Mouse (Mus musculus): ENCODE results near the gene Pnpt1.

Pnpt1 gene

DNA sequence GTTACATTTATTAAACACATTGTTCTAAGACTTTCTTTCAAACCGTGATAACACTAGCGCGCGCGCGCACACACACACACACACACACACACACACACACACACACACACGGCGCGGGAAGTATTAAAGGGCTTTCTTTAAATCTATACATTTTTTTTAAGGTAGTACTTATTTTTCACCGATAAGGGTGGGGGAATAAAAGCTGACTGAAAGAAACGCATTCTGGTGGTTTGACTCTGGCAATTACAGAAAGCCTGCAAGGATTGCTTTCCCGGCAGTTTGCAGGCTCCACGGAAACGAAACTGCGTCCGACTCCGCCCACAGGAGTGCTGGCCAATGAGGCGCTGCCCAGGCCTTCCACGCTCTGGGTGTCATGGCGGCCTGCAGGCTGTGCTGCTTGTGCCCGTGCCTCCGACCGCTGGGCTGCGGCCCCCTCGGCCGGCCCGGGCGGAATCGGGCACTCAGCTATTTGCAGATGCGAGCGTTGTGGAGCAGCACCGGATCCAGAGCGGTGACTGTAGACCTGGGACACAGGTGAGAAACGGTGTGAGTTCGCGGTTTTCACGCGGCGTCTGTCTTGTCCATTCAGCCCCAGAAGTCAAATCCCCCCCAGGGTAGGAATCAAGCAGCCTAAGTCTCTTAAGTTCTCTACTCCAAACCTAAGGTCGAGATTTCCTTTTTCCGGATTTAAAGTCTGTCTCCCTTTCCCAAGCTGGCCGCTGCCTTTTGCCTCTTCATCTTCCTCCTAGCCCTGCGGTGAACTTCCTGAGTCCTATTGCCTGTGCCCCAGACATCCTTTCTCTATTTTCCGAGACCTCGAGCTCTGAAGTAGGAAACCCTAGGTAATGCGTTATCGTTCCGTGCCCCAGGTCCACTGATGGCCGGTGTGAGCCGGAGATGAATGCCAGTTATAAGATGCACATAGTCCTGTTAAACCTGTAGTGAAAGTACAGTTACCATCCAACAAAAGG is at the start of gene Pnpt1:
Gene Pnpt1, plus strand, starts transcription at position 360 of the 971 bp plus-strand sequence.
- peak; percentile 87 for DNase-seq (ENCODE audit: extremely low read depth, low read depth)

DNA sequence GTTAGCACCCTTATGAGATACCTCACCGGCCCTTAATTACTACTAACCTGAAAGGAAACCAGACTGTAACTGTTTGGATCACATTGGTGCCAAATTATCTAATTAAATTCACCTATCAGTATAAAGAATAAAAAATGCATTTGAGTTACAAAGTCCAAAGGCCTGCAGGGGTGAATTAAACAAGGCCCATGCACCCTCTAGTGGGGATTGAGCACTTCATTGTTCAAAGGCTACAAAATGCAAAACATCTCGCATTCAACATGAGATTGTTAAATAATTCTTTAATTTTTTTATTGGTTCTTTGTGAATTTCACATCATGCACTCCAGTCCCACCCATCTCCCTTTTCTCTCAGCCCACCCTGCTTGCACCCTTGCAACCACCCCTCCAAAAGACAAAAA is 38.1 kb upstream of the Pnpt1 start:
- no peak for DNase-seq (ENCODE audit: extremely low read depth, low read depth)

DNA sequence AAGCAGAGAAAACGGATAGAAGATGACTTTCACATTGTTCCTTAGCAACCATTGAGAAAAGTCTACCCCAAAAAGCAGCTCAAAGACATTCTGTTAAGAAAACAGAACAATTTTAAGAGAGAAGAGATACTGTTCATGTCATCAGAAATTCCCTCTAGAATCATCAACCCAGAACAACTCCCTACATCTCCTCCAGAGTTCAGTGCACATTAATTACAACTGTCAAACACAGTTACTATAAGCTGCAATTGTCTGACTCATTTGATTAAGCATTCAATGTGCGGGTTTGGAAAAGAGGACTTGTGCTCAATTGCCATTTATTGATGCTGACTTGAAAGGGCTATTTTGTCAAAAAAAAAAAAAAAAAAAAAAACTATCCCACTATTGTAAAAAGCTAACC is 31.6 kb upstream of the Pnpt1 start:
- DNase-seq (ENCODE audit: extremely low read depth, low read depth) = no peak

DNA sequence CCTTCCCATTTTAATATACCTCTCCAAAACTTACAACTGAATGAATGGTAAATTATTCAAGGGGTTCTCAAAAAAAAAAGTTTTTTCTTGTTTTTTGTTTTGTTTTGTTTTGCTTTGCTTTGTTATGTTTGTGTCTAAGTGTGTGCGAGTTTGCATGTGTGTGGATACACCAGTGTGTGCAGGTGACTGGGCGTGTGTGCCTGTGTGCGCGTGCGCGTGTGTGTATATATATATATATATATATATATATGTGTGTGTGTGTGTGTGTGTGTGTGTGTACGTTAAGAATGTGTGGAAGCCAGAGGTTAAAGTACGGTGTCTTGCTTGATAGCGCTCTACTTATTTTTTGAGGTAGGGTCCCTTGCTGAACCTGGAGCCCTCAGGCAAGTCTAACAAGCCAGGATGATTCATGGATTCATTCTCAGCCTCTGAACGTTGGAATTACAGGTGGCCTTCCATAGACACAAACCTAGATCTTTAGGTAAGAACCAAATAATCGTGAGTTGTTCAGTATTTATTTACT is 621 bp upstream of the Pnpt1 start:
- DNase-seq (ENCODE audit: extremely low read depth, low read depth) = peak; percentile 52

DNA sequence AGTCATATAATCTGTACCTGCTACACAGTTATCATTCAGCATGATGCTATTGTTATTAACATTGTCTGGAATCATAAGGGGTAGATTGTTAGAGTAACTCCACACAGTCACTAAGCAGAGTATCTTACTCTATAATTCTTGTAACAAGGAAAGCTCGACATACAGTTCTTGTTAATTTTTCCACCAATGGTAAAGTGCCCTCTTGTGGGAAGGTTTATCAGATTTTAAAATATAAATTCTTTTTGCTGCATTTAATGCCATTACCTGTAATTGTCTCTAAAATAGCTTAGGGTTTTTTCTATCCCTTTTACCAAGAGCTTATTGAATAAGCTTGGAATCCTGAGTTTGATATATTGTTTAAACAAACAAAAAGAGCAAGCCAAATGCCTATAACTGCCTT is 10.1 kb downstream of the Pnpt1 start:
- no peak for DNase-seq (ENCODE audit: extremely low read depth, low read depth)

DNA sequence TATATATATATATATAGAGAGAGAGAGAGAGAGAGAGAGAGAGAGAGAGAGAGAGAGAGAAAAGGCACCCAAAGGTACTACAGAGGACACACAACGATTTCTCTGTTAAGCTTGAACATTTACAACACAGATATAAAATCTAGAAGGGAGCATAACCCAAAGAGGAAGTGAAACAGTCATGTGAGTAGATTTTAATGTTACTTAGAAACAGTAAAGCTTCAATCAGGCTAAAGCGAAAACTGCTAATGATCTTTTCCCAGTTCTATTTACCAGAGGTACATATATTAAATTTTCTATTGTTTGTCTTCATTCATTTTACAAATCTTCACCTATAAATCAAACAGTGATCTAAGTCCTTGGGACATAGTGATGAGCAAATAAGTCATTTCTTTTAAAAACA is 18.4 kb downstream of the Pnpt1 start:
- DNase-seq (ENCODE audit: extremely low read depth, low read depth) = no peak

DNA sequence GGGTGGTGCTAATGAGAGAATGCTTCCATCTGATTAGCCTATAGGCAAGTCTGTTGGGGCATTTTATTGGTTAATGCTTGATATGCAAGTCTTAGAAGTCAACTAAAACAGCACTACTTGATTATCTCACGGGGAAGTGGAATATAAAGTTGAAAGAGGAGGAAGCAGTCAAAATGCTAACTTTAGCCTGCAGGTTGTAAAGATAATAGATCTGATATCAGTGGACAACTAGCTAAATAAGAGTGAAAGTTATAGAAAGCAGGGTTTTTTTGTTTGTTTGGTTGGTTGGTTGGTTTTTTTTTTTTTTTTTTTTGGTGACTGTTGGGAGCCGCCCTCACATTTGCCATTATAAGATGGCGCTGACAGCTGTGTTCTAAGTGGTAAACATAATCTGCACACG is 33.0 kb downstream of the Pnpt1 start:
- DNase-seq (ENCODE audit: extremely low read depth, low read depth) = no peak

DNA sequence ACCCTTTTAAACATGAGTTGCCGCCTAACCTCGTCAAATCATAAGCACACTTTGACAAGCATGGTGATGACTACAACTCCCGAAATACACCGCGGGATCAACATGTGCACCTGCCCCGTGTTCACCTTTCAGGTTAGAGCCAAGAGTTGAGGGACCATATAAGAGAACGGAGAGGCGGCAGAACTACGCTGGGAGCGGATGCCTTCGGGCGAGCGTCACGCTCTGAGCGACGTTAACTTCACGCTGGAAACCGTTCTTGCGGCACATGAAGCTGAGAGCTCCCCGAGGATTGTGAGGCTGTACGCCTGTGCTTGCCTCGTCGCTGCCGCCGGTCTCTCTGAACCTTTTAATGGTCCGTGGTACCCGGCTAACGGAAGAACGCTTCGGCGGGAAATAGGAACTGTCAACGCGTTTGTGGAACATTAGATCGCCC is 41.4 kb downstream of the Pnpt1 start:
- DNase-seq (ENCODE audit: extremely low read depth, low read depth) = no peak

DNA sequence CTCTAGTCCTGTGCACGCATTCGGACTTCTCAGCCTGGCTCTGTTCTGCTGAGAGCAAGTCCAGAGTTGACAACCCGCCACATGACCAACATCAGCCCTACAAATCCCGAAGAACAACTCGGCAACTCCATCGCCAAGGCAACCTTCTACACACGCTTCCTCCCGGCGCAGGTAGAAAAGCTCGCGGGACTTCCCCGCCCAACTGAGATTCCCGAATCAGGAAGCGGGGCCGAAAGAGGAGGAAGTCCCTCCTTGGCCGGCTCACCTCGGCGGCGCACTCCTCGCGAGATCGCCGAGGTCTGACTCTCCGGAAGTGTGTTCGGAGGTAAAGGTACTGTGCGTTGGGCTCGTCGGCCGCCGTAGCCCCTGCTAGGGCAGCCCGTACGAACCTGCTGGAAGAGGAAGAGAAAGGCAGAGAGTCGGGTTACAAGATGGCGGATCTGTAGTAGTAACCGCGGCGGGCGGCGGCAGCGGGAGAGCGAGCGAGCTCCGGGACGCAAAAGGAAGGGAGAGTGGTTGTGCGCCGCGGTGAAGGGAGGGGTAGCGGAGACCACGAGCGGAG is 42.1 kb downstream of the Pnpt1 start, which contains the start of gene Ppp4r3b:
Gene Ppp4r3b, plus strand, starts transcription at position 328 of the 562 bp plus-strand sequence.
- DNase-seq (ENCODE audit: extremely low read depth, low read depth) = peak; percentile 95

DNA sequence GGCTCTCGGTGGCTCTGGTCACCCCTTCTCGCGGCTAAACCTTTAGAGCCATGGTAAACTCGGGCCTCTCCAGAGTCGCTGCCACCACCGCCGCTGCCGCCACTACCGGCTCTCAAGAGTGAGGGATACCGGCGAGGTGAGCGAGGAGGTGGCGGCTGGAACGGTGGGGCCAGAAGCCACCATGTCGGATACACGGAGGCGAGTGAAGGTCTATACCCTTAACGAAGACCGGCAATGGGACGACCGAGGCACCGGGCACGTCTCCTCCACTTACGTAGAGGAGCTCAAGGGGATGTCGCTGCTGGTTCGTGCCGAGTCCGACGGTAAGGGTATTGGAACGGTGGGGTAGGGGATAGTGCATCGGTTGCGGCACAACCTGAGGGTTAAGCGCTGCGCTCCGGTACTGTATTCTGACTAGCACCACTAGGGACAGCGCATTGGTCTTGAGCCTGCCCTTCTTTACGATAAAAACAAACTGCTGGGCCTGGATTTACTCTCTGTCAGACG is 42.6 kb downstream of the Pnpt1 start:
- peak; percentile 52 for DNase-seq (ENCODE audit: extremely low read depth, low read depth)

DNA sequence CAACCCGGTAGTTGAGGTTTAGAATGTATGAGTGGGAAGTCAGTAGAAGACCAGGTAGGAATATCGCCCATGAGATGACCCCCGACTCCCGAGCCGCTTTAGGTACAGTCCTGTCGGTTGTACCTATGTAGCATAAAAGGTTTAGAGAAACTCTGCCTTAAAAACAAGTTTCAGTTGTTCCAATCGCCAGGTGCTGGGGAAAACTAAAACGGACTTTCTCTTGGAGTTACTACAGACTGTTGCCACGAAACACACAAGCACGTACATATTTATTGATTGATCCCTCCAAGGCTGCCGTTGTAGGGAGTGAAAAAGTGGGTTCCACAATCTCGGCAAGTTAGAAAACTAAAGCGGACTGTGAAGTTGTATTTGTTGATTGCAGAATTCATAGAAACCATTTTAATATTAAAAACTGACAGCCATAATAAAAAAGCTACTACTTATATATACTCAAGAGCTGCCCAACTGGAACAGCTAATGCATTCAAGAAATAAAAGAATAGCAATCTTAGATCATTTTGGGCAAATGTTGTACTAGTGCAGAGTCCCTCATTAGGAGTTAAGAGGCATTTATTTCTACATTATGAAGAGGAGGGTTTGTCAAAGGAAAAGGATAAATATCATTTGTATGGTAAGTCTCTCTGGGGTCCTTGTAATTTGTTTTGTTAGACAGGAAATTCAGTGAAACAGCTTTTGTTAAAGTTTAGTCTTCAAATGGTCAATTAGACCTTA is 43.3 kb downstream of the Pnpt1 start:
- no peak for DNase-seq (ENCODE audit: extremely low read depth, low read depth)

DNA sequence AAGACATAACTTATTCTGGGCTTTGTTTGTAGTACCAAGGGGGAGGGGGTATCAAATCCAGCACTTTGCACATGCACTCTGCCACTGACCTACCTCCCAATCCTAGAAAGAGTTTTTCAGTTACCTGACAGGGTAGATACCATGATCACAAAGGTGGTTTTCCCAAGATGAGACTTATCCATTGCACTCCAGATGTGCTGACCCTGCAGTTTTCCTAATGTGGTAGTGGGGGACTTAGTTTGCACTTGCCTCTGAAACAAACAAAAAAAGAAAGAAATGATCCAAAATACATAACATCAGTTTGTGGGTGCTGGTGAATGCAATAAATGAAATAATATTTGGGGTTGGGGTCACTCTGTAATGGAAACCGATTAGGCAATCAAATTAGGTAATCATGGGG is 48.8 kb downstream of the Pnpt1 start:
- DNase-seq (ENCODE audit: extremely low read depth, low read depth) = no peak

DNA sequence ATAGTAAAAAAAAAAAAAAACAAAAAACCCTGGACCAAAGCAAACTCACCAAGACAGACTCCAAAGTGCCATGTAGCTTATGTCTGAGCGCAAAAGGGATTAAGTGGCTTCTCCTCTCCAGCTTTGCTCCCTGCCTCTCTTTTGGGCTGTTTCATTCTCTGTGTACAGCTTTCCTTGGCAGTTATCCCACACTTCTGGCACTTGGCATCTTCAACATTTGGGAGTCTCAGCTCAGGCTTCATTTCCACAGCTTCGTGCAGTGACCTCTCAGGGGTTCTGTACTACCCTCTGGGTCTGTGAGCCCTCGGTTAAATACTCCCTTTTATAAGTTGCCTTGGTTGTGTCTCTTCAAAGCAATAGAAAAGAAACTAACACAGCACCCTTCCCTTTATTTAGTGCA is 50.1 kb downstream of the Pnpt1 start:
- DNase-seq (ENCODE audit: extremely low read depth, low read depth) = no peak

DNA sequence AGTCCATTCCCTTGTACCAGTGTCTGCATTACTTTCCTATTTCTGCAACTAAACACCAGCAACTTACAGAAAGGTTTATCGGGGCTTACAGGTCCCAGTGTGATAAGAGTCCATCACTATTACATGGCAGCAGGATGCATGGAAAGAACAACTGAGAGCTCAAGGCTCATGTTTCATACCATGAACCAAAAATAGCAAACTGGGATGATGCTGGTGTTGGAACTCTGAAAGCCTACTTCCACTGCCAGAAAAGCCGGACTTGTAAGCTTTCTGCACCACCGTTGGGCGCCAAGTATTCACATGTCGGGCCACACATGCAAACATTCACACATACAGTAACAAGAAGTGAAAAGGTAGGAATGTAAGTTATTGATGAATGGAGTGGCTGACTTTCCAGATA is 51.2 kb downstream of the Pnpt1 start:
- DNase-seq (ENCODE audit: extremely low read depth, low read depth) = no peak

DNA sequence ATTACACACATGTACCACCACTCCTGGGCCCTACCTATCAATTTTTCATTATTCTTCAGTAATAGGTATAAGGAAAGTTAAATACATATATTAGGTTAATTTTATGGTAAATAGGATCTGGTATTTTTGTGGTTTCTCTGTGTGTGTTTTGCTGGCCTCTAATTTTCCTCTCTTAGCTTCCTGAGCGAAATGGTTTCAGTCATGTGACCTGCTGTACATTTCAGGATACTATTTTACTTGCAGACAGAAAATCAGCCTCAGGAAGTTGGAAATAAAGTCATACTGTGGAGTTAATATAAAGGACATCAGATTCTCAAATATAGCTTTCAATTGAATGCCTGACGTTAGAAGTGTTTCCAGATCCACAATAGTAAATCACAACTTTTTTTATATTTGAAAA is 58.4 kb downstream of the Pnpt1 start:
- DNase-seq (ENCODE audit: extremely low read depth, low read depth) = no peak

DNA sequence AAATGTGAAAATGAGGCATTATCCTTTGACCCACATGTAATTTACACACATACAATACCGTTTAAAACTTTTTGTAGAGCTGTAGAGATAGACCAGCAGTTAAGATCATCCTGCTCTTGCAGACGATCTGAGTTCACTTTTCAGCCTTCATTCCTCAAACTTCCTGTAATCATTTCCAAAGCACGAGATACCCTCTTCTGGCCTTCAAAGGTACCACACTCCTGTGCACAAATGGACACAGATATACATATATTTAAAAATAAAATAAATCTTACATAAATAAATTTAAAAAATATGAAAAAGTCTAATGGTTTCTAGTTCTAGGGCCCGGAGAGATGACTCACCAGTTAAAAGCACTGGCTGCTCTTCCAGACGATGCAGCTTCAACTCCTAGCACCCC is 73.1 kb downstream of the Pnpt1 start:
- no peak for DNase-seq (ENCODE audit: extremely low read depth, low read depth)

DNA sequence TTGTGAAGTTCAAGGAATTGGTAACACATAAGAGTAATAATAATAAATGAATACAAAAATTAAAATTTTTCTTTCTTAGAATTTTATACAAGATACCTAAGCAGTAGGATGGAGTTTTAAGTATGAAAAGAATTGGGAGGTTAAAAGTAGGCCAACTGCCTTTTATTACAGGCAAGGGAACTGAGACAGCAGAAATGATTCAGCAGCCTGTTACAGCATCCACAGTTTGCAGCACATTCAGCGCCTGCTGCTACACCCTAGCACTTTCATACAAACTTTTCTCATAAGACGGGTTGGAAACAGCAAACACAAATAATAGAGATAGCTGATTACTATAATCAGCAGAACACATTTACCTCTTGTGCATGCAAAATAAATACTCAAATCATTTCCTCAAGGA is 79.2 kb downstream of the Pnpt1 start:
- no peak for DNase-seq (ENCODE audit: extremely low read depth, low read depth)
